Mouse (Mus musculus) neural tube, embryonic 12.5 days (tissue): ENCODE measurements around the gene Rcsd1. TPM values are rescaled to one million over a fixed set of nuclear protein-coding genes. Genes with fewer than 3 reads are reported as not detected.

Experiments
- ATAC-seq: fragments of 200-750 bp; cut with Nextera tagmentation; 2 replicates; pipeline ENCODE4 v1.8.0; 2017; ENCODE audit warnings: low read depth, mild to moderate bottlenecking, moderate TSS enrichment, moderate library complexity; ENCODE audit not compliant: low FRiP score
- H3K27ac ChIP-seq: fragments of 300-500 bp; sonication (generic); 2 replicates; pipeline ENCODE4 v1.5.1; 2016
- H3K27me3 ChIP-seq: fragments of 300-500 bp; sonication (generic); replicated peaks from 2 replicates; pipeline ENCODE4 v1.6.1; 2016; ENCODE audit warnings: mild to moderate bottlenecking
- H3K36me3 ChIP-seq: fragments of 300-500 bp; sonication (generic); 2 replicates; pipeline ENCODE4 v1.6.1; 2016; ENCODE audit warnings: mild to moderate bottlenecking
- H3K4me1 ChIP-seq: fragments of 300-500 bp; sonication (generic); 2 replicates; pipeline ENCODE4 v1.6.1; 2016
- H3K4me2 ChIP-seq: fragments of 300-500 bp; sonication (generic); replicated peaks from 2 replicates; pipeline ENCODE4 v1.6.1; 2016; ENCODE audit warnings: mild to moderate bottlenecking
- H3K4me3 ChIP-seq: fragments of 300-500 bp; sonication (generic); 2 replicates; pipeline ENCODE4 v1.5.1; 2016
- H3K9ac ChIP-seq: fragments of 300-500 bp; sonication (generic); 2 replicates; pipeline ENCODE4 v1.6.1; 2016; ENCODE audit warnings: mild to moderate bottlenecking
- H3K9me3 ChIP-seq: fragments of 300-500 bp; sonication (generic); 2 replicates; pipeline ENCODE4 v1.6.1; 2016; ENCODE audit warnings: mild to moderate bottlenecking
- WGBS: fragments of 180-500 bp; shearing (Covaris S2); methylation state at CpG from one replicate; pipeline ENCODE4 v1.1.7; 2016; 5-methylcytosine and 5-hydroxymethylcytosine counted together
- polyA plus RNA-seq: library from polyadenylated mRNA; unstranded; fragments of >200 nt; fragmentation: Nextera tagmentation; extraction: Ambion mirVana; gene quantifications from 2 replicates; pipeline ENCODE4 v1.2.1, GENCODE M21; 2016

Gene Rcsd1
- polyA plus RNA-seq, 1 experiment from 2014 or later: 15.2 TPM

DNA sequence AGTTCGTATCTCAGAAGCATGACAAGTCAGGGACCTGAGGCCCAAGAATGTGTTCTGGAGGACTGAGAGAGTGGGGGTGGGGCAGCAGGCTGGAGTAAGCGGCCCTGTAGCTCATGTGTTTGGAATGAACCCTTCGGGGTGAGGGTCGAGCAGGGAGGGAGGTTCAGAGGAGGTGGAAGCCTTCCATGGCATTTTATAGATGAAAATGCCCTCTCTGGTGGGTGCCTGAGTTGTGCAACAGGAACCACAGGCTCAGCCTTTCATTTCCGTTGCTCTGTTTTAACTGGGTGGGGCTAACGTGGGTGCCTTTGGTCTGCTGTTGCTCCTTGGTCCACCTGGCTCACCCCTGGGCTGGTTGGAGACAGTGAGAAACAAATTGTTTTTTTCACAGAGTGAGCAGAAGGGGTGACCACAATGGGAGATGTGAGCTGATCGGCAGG is 9.2 kb downstream of the Rcsd1 start:
- H3K36me3 ChIP-seq: no peaks in the 10 kb centered on the region
- peaks cover 16% of the 10 kb centered on the region; the same call in 1 of the 2 replicates for H3K27me3 ChIP-seq
- H3K27ac ChIP-seq: no peak overlapping the region
- no peak overlapping the region for H3K4me2 ChIP-seq
- H3K4me3 ChIP-seq: no peak overlapping the region
- 56% methylated on average over 7 of the region's 7 CpGs for WGBS
- H3K4me1 ChIP-seq: peaks cover 8% of the 10 kb centered on the region
- no peak for ATAC-seq
- H3K9ac ChIP-seq: no peak overlapping the region
- no peaks in the 10 kb centered on the region for H3K9me3 ChIP-seq

DNA sequence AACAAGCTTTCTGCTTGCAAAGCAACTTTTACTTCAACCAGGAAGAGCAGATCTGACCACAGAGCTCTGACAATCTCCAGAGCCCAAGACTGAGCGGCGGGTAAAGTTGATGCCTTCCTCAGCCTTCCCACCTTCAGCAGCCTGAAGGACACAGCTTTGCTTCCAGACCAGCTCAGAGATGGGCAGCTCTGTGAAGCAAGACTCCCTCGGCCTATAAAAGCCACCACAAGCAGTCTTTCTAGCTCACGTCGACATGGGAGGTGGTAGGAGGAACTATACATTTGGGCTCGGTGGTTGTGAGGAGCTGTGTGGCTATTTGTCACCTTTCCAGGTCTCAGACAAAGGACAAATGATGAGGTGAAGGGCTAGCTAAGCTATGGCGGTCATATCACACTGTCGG is 11.9 kb downstream of the Rcsd1 start:
- Histone ChIP-seq H3K9me3 (no peaks in the 10 kb centered on the region), H3K36me3 (no peaks in the 10 kb centered on the region), H3K27me3 (peaks cover 6% of the 10 kb centered on the region; the same call in 1 of the 2 replicates), H3K27ac (no peak overlapping the region), H3K4me3 (no peak overlapping the region), H3K4me1 (peaks cover 10% of the 10 kb centered on the region), H3K9ac (no peak overlapping the region), H3K4me2 (no peak overlapping the region)
- ATAC-seq: no peak
- 63% methylated on average over 8 of the region's 8 CpGs for whole genome bisulfite sequencing

DNA sequence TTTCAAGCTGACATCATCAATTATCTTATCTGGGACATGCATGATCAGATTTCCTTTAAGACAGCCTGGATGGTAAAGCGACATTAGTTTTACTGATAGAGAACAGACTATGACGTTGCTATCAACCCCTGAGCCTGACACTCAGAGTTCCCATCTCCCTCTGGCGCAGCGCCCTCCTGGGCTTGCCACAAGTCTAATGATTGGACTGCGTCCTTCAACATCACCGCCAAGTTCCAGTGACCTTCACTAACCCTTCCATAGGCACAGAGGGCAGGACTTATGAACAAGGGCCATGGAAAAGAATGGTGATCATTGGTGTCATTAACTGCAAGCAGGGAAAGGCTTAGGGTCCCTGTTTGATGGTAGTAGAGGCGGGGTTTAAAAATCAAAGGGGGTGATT is 12.7 kb downstream of the Rcsd1 start:
- no peak overlapping the region for H3K4me3 ChIP-seq
- H3K4me2 ChIP-seq: no peak overlapping the region
- H3K9ac ChIP-seq: no peak overlapping the region
- no peak overlapping the region for H3K27ac ChIP-seq
- no peak for ATAC-seq
- peaks cover 8% of the 10 kb centered on the region; the same call in 1 of the 2 replicates for H3K4me1 ChIP-seq
- H3K9me3 ChIP-seq: no peaks in the 10 kb centered on the region
- 48% methylated on average over 7 of the region's 7 CpGs for WGBS
- H3K36me3 ChIP-seq: no peaks in the 10 kb centered on the region
- H3K27me3 ChIP-seq: 0 out of 2 replicates have a peak, but pooled peaks cover 3% of the 10 kb centered on the region

DNA sequence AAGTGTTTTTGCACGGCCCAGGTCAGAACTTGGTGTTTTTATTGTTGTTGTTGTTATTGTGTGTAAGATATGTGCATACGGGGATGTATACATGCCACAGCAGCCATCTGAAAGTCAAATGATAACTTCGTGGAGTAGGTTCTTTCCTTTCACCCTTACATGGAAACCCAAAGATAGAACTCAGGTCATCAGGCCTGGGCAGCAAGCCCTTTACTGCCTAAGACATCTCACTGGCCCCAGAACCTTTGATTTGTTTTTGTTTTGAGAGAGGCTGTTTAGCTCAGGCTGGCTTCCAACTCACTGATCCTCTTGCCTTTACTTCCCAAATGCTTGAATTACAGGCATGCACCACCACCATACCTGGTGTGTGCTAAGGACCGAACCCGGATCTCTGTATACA is 13.5 kb downstream of the Rcsd1 start:
- Histone ChIP-seq H3K36me3 (no peaks in the 10 kb centered on the region), H3K4me3 (no peak overlapping the region), H3K27ac (no peak overlapping the region), H3K9ac (no peak overlapping the region), H3K27me3 (no peaks in the 10 kb centered on the region), H3K9me3 (no peaks in the 10 kb centered on the region), H3K4me2 (no peak overlapping the region), H3K4me1 (peaks cover 13% of the 10 kb centered on the region; the same call in 1 of the 2 replicates)
- no peak for ATAC-seq
- WGBS: 86% methylated on average over 5 of the region's 5 CpGs

DNA sequence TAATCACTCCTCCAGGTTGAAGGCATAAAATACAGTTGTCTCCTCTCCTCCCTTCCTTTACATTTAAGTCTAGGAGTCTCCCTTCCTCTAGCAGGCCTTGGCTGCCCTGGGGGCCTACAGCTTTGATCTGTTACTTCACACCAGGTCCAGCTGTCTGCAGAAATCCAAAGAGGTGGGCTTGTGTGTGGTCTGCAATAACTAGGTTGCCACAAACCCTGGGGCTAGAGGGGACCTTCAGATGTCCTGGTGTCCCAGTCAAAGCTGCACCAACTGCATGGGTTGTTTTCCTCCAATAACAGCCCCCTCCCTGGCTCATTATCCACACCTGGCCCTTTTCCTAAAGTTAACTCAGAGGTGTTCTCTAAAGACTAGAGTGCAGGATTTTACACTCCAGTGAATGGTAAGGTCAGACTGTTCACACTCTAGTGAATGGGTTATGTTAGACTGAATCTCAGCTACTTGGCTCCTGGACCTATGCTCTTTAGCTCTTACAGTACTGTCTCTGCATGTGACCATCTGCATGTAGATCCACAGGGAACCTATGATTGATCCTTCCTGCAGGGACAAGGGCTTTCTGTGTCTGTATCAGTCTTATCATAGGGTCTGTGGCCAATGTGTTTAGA is 14.1 kb downstream of the Rcsd1 start:
- no peaks in the 10 kb centered on the region for H3K9me3 ChIP-seq
- H3K9ac ChIP-seq: no peak overlapping the region
- no peaks in the 10 kb centered on the region for H3K27me3 ChIP-seq
- no peak overlapping the region for H3K4me2 ChIP-seq
- no peak overlapping the region for H3K27ac ChIP-seq
- no peaks in the 10 kb centered on the region for H3K36me3 ChIP-seq
- peaks cover 13% of the 10 kb centered on the region; the same call in 1 of the 2 replicates for H3K4me1 ChIP-seq
- no peak for ATAC-seq
- no peak overlapping the region for H3K4me3 ChIP-seq

DNA sequence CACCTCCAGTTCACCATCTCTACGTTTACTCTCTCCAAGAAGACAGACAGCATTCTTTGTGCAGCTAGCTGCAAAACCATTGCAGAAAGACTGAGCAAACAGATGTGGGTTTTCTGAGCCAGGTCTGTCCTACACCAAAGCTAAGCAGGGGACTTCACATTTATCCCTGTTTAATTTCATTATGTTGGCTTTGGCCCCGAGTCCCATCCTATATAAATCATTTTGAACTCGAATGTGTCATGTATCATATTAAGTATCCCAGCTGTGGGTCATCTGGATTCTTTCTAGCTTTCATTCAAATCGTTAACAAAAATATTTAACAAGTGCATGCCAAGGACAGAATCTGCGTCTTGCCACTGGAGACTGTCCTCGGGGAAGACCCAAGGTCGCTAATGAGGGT is 15.7 kb downstream of the Rcsd1 start:
- Histone ChIP-seq H3K27ac (no peak overlapping the region), H3K4me2 (no peak overlapping the region), H3K4me1 (peaks cover 13% of the 10 kb centered on the region; the same call in 1 of the 2 replicates), H3K4me3 (no peak overlapping the region), H3K9ac (no peak overlapping the region), H3K9me3 (no peaks in the 10 kb centered on the region), H3K36me3 (no peaks in the 10 kb centered on the region), H3K27me3 (no peaks in the 10 kb centered on the region)
- WGBS: 64% methylated on average over 7 of the region's 7 CpGs
- ATAC-seq: no peak

DNA sequence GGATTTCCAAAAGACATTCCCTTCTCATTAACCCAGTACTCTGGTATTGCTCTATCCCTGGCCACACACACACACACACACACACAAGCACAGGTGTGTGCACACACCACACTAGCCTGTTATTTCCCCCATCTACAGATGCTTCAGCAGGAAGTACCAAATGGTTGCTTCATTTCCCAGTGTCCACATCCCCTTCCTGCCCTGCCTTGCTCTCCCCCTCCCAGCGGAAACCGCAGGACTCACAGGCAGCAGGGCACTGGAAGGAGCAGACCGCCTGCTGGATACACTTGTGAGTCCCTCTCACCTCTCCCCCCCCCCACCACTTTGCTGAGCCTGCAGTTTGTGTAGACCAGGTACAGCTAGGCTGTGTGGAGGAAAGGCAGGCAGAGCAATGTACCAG is 18.0 kb downstream of the Rcsd1 start:
- Histone ChIP-seq H3K27ac (no peak overlapping the region), H3K36me3 (no peaks in the 10 kb centered on the region), H3K9me3 (no peaks in the 10 kb centered on the region), H3K27me3 (no peaks in the 10 kb centered on the region), H3K9ac (no peak overlapping the region), H3K4me3 (no peak overlapping the region), H3K4me2 (no peak overlapping the region), H3K4me1 (peaks cover 13% of the 10 kb centered on the region; the same call in 1 of the 2 replicates)
- ATAC-seq: peak; percentile 35; the same call in 1 of the 2 replicates
- WGBS: 29% methylated on average over 3 of the region's 3 CpGs

DNA sequence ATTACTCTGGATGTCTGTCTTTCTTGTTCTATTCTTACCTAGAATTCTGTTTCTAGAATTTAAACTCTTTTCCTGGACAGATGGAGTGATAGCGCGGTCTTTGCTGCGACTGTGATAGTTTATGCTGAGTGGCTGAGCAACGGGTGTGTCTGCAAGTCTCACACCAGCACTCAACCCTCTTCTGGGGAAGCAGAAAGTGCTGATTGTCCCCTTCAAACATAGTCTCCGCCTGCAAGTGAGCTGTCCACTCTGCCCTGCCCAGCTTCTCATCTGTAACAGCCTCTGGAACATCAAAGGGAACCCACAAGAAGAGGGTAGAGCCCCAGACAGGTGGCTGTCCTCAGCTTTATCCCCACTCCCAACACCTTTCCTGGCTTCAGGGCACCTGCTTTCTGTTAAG is 19.7 kb downstream of the Rcsd1 start:
- no peak overlapping the region for H3K27ac ChIP-seq
- H3K36me3 ChIP-seq: no peaks in the 10 kb centered on the region
- no peaks in the 10 kb centered on the region for H3K9me3 ChIP-seq
- no peaks in the 10 kb centered on the region for H3K27me3 ChIP-seq
- no peak overlapping the region for H3K4me2 ChIP-seq
- peaks cover 13% of the 10 kb centered on the region; the same call in 1 of the 2 replicates for H3K4me1 ChIP-seq
- H3K4me3 ChIP-seq: no peak overlapping the region
- no peak overlapping the region for H3K9ac ChIP-seq
- no peak for ATAC-seq
- 73% methylated on average over 5 of the region's 5 CpGs for WGBS

DNA sequence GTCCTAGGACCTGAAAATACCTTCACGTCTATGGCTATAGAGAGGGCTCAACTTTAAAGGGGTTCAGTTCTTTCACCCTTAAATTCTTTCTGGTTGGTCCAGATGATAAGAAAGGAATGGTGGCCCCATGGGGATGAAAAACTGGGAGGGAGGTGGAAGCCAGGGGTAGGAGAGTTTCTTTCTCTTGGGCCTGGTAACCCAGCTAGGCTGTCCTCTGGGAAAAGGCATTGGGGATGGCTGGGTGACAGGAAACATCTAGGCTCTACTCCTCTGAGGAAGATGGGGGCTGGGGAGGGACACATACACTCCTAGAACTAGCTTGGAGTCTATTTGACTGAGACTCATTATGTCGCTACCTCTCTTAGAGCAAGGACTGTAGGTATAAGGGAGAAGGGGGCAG is 21.7 kb downstream of the Rcsd1 start:
- no peak overlapping the region for H3K4me2 ChIP-seq
- no peaks in the 10 kb centered on the region for H3K9me3 ChIP-seq
- no peak overlapping the region for H3K4me3 ChIP-seq
- H3K9ac ChIP-seq: no peak overlapping the region
- H3K4me1 ChIP-seq: peaks cover 8% of the 10 kb centered on the region; the same call in 1 of the 2 replicates
- no peak overlapping the region for H3K27ac ChIP-seq
- no peaks in the 10 kb centered on the region for H3K27me3 ChIP-seq
- no peak for ATAC-seq
- WGBS: 97% methylated on average over 2 of the region's 2 CpGs
- H3K36me3 ChIP-seq: no peaks in the 10 kb centered on the region

DNA sequence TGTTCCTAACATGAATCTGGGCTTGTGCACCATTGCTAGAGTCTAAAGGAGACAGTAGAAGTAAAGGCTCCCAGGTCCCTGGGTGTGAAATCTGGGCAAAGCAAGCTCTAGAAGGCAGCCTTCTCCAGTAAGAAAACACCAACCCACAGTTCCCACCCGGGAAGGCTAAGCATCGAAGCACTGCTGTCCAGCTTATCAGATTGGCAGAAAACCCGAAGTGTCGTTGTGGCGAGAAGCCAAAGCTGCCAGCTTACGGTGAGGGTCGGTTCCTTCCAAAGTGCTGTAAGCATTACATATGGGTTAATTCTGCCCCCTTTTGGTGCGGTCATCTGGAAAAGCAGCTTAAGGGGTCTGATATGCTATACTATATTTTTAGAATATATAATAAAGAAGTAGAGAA is 22.6 kb downstream of the Rcsd1 start:
- ATAC-seq: no peak

DNA sequence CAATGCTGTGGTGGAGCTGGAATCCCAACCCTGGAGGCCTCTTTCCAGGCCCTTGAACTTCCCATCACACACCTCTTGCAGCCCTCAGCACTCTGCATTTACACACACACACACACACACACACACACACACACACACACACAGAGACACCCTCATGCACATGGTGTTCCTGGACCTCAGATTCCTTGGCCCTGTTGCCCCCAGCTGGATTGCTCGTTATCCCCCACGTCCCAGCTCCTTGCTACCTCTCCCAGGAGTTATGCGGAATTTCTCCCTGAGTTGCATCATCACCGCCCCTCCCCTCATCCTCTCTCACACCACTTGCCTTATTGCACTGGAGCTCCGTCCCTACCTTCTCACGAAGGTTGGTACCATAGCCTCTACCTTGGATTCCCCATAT is 23.2 kb downstream of the Rcsd1 start:
- WGBS: 56% methylated on average over 6 of the region's 6 CpGs
- Histone ChIP-seq H3K4me3 (no peak overlapping the region), H3K4me1 (peaks cover under 1% of the 10 kb centered on the region; the same call in 1 of the 2 replicates), H3K27me3 (no peaks in the 10 kb centered on the region), H3K4me2 (no peak overlapping the region), H3K9ac (no peak overlapping the region), H3K9me3 (no peaks in the 10 kb centered on the region), H3K27ac (no peak overlapping the region), H3K36me3 (no peaks in the 10 kb centered on the region)
- no peak for ATAC-seq

More for the DNA sequence above, 22.6 kb downstream of the Rcsd1 start:
- Histone ChIP-seq H3K27me3 (no peaks in the 10 kb centered on the region), H3K9me3 (no peaks in the 10 kb centered on the region), H3K4me3 (no peak overlapping the region), H3K27ac (no peak overlapping the region), H3K9ac (no peak overlapping the region), H3K4me2 (no peak overlapping the region), H3K36me3 (no peaks in the 10 kb centered on the region), H3K4me1 (peaks cover 4% of the 10 kb centered on the region; the same call in 1 of the 2 replicates)
- WGBS: 81% methylated on average over 8 of the region's 8 CpGs

DNA sequence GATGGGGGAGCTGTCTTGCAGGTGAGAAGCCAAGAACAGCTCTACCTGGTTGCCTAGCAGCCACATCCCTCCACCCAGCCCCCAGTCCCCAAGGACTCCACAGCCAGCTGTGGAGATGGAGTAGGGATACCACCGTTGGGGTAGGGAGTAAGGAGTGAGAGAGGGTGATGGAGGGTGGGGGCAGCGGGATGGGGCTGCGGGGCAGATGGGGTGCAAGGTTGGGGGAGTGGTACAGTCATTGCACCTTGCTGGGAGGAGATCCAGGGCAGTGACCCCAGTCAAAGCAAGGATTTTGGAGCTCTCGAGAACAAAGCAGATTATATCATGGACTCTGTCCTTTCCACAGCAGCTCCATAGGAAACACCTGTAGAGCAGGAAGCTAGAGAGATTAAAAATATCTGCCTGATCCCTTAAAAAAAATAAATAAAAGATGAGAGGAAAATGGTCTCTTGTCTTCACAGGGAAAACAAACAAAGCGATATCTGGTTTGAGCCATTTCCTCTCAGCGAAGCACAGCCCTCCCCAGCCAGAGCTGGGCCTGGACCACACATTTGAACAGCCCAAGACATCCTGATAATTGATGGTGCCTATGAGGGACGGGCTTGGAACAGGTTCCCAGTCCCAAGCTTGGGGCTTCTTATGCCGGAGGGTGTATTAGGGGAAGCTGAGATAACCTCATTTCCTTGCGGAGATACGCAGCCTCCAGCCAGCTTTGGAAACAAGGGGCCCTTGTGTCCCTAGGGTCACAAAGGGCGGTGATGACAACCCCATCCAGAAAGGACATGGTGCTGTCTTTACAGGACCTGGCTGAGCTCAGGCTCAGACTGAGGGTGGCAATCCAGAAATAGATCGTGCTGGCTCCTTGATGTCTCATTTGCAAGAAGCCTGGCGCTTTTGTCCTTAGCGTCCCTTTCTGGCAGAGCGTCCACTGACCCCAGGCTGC is 25.0 kb downstream of the Rcsd1 start:
- H3K9me3 ChIP-seq: no peaks in the 10 kb centered on the region
- no peaks in the 10 kb centered on the region for H3K36me3 ChIP-seq
- H3K4me1 ChIP-seq: no peaks in the 10 kb centered on the region
- no peak overlapping the region for H3K27ac ChIP-seq
- whole genome bisulfite sequencing: 65% methylated on average over 15 of the region's 15 CpGs
- no peak for ATAC-seq
- no peak overlapping the region for H3K9ac ChIP-seq
- no peaks in the 10 kb centered on the region for H3K27me3 ChIP-seq
- H3K4me3 ChIP-seq: no peak overlapping the region
- no peak overlapping the region for H3K4me2 ChIP-seq
